Mouse (Mus musculus): Measurements from ENCODE around the gene Hmgb1. TPM values are rescaled to one million over a fixed set of nuclear protein-coding genes. Genes with fewer than 3 reads are reported as not detected.

Hmgb1 gene
- polyA plus RNA-seq, 1 experiment from 2014 or later: 690 TPM

DNA sequence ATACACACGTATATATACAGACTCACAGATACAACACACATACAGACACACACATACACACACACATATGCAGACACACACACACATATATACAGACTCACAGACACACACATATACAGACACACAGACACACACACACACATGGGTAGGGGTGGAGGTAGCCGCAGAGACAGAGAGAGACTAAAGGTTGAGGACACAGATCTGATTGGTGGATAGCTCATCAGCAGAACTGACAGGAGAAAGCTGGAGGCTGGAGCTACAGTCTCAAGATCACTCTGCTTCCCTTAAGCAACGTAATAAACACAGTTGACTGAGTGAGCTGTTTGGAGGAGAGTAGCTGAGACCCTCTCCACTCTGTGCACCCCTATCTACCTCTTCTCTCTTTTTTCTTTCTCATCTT lies 75.1 kb downstream of the Hmgb1 start:
- no peak overlapping the region for H3K9ac ChIP-seq
- H3K36me3 ChIP-seq: no peaks in the 10 kb centered on the region
- WGBS: 88% methylated on average over 3 of the region's 3 CpGs
- H3K4me1 ChIP-seq (replicated peaks): no peaks in the 10 kb centered on the region
- H3K4me3 ChIP-seq: no peak overlapping the region
- no peak for ATAC-seq (ENCODE audit: low FRiP score, low read depth)
- H3K4me2 ChIP-seq: no peak overlapping the region
- H3K27me3 ChIP-seq: no peaks in the 10 kb centered on the region
- H3K9me3 ChIP-seq: no peaks in the 10 kb centered on the region
- no peak overlapping the region for H3K27ac ChIP-seq (replicated peaks)

GRCm38 (mm10) chr5:149108178-149108577 lies 76.1 kb downstream of the Hmgb1 start:
- Histone ChIP-seq H3K4me2 (no peak overlapping the region), H3K27ac (replicated peaks) (no peak overlapping the region), H3K4me3 (no peak overlapping the region), H3K36me3 (no peaks in the 10 kb centered on the region), H3K9ac (no peak overlapping the region), H3K27me3 (no peaks in the 10 kb centered on the region), H3K9me3 (no peaks in the 10 kb centered on the region), H3K4me1 (replicated peaks) (no peaks in the 10 kb centered on the region)
- ATAC-seq (ENCODE audit: low FRiP score, low read depth): no peak
- WGBS: 81% methylated on average over 15 of the region's 15 CpGs

- no peak overlapping the region for H3K4me3 ChIP-seq
- ATAC-seq (ENCODE audit: low FRiP score, low read depth): no peak
- WGBS: 64% methylated on average over 3 of the region's 3 CpGs
- H3K9me3 ChIP-seq: no peaks in the 10 kb centered on the region
- no peak overlapping the region for H3K27ac ChIP-seq (replicated peaks)
- no peaks in the 10 kb centered on the region for H3K36me3 ChIP-seq
- no peak overlapping the region for H3K9ac ChIP-seq
- no peaks in the 10 kb centered on the region for H3K27me3 ChIP-seq
- no peak overlapping the region for H3K4me2 ChIP-seq
- no peaks in the 10 kb centered on the region for H3K4me1 ChIP-seq (replicated peaks)
Measured at GRCm38 (mm10) chr5:149107566-149107965, 76.7 kb downstream of the Hmgb1 start.

DNA sequence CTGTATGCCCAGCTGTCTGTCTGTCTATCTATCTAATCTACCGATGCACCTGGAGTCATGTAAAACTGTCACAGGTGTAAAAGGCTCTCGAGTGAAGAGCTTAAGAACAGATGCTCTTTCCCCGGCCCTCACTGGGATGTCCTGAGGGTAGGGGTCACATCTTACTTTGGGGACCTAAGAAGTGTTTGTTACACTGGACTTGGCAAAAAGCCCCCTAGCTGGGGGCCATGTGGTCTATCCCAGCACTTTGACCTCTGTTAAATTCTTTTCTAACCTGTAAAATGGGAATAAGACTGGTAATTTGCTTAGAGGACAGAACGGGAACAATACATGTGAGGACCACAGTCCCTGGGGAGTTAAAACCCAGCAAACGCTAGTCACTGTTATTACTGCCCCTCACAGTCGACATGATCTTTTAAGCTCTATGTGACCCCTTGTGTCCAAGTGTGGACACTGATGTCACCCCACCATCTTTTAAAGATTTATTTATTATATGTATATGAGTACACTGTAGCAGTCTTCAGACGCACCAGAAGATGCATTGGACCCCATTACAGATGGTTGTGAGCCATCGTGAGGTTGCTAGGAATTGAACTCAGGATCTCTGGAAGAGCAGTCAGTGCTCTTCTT lies 80.1 kb downstream of the Hmgb1 start:
- no peaks in the 10 kb centered on the region for H3K9me3 ChIP-seq
- WGBS: 87% methylated on average over 8 of the region's 8 CpGs
- no peak for ATAC-seq (ENCODE audit: low FRiP score, low read depth)
- H3K4me1 ChIP-seq (replicated peaks): no peaks in the 10 kb centered on the region
- H3K4me2 ChIP-seq: no peak overlapping the region
- H3K9ac ChIP-seq: no peak overlapping the region
- no peak overlapping the region for H3K4me3 ChIP-seq
- no peaks in the 10 kb centered on the region for H3K27me3 ChIP-seq
- no peaks in the 10 kb centered on the region for H3K36me3 ChIP-seq
- no peak overlapping the region for H3K27ac ChIP-seq (replicated peaks)

DNA sequence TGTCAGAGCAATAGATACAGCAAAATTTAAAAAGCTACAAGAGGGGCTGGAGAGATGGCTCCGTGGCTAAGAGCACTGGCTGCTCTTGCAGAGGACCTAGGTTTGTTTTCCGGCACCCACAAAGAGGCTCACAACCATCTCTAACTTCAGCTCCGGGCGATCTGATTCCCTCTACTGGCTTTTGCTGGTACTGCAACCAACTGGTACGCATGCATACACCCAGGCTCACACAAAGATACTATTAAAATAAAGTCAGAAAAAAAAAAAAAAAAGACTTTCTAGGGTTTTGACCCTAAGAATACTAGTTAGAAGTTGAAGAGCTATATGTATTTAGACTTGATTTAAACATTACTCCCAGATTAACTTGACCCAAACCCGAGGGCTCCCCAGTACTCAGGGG lies 82.4 kb downstream of the Hmgb1 start:
- Histone ChIP-seq H3K4me2 (no peak overlapping the region), H3K27me3 (no peaks in the 10 kb centered on the region), H3K9me3 (no peaks in the 10 kb centered on the region), H3K4me3 (no peak overlapping the region), H3K4me1 (replicated peaks) (no peaks in the 10 kb centered on the region), H3K36me3 (no peaks in the 10 kb centered on the region), H3K9ac (no peak overlapping the region), H3K27ac (replicated peaks) (no peak overlapping the region)
- no peak for ATAC-seq (ENCODE audit: low FRiP score, low read depth)
- WGBS: 84% methylated on average over 6 of the region's 6 CpGs

GRCm38 (mm10) chr5:149100091-149100490 lies 84.2 kb downstream of the Hmgb1 start:
- Histone ChIP-seq H3K27ac (replicated peaks) (no peak overlapping the region), H3K36me3 (no peaks in the 10 kb centered on the region), H3K4me3 (no peak overlapping the region), H3K27me3 (no peaks in the 10 kb centered on the region), H3K4me1 (replicated peaks) (no peaks in the 10 kb centered on the region), H3K4me2 (no peak overlapping the region), H3K9me3 (no peaks in the 10 kb centered on the region), H3K9ac (no peak overlapping the region)
- no peak for ATAC-seq (ENCODE audit: low FRiP score, low read depth)
- 80% methylated on average over 3 of the region's 3 CpGs for WGBS

- H3K9me3 ChIP-seq: no peaks in the 10 kb centered on the region
- 98% methylated on average over 1 of the region's 1 CpGs for WGBS
- H3K36me3 ChIP-seq: no peaks in the 10 kb centered on the region
- ATAC-seq (ENCODE audit: low FRiP score, low read depth): no peak
- H3K4me1 ChIP-seq (replicated peaks): no peaks in the 10 kb centered on the region
- no peaks in the 10 kb centered on the region for H3K27me3 ChIP-seq
- no peak overlapping the region for H3K27ac ChIP-seq (replicated peaks)
- no peak overlapping the region for H3K4me3 ChIP-seq
- H3K9ac ChIP-seq: no peak overlapping the region
- no peak overlapping the region for H3K4me2 ChIP-seq
Measured at GRCm38 (mm10) chr5:149099009-149099408, 85.3 kb downstream of the Hmgb1 start.

GRCm38 (mm10) chr5:149097841-149098240 lies 86.4 kb downstream of the Hmgb1 start:
- Histone ChIP-seq H3K4me1 (replicated peaks) (no peaks in the 10 kb centered on the region), H3K27ac (replicated peaks) (no peak overlapping the region), H3K9ac (no peak overlapping the region), H3K4me2 (no peak overlapping the region), H3K9me3 (no peaks in the 10 kb centered on the region), H3K36me3 (no peaks in the 10 kb centered on the region), H3K27me3 (no peaks in the 10 kb centered on the region), H3K4me3 (no peak overlapping the region)
- ATAC-seq (ENCODE audit: low FRiP score, low read depth): no peak
- WGBS: 88% methylated on average over 5 of the region's 5 CpGs

DNA sequence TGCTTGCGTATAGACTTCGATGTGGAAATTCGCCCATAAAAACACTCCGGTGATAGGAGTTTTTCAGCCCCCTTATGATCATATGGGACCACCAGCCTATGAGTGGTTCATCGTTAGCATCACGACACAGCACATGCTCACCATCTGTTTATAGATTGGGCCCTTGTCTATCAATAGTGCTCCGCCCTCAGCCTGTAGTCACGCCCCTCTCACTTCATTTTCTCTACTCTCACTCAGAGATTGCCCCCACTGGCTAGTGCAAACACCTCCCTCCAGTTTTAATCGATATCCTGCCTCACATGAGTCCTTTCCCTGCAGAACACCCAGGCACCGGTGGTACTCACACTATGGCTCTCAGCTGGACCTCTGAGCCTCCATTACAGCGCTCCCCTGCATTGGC lies 88.0 kb downstream of the Hmgb1 start:
- Histone ChIP-seq H3K4me3 (no peak overlapping the region), H3K4me1 (replicated peaks) (no peaks in the 10 kb centered on the region), H3K4me2 (no peak overlapping the region), H3K27ac (replicated peaks) (no peak overlapping the region), H3K27me3 (no peaks in the 10 kb centered on the region), H3K36me3 (no peaks in the 10 kb centered on the region), H3K9me3 (no peaks in the 10 kb centered on the region), H3K9ac (no peak overlapping the region)
- no peak for ATAC-seq (ENCODE audit: low FRiP score, low read depth)
- WGBS: 82% methylated on average over 11 of the region's 11 CpGs

- no peak for ATAC-seq (ENCODE audit: low FRiP score, low read depth)
- Histone ChIP-seq H3K9ac (no peak overlapping the region), H3K36me3 (no peaks in the 10 kb centered on the region), H3K4me3 (no peak overlapping the region), H3K4me2 (no peak overlapping the region), H3K9me3 (no peaks in the 10 kb centered on the region), H3K27me3 (no peaks in the 10 kb centered on the region), H3K27ac (replicated peaks) (no peak overlapping the region), H3K4me1 (replicated peaks) (no peaks in the 10 kb centered on the region)
- WGBS: 88% methylated on average over 5 of the region's 5 CpGs
Measured at GRCm38 (mm10) chr5:149092926-149093325, 91.4 kb downstream of the Hmgb1 start.

DNA sequence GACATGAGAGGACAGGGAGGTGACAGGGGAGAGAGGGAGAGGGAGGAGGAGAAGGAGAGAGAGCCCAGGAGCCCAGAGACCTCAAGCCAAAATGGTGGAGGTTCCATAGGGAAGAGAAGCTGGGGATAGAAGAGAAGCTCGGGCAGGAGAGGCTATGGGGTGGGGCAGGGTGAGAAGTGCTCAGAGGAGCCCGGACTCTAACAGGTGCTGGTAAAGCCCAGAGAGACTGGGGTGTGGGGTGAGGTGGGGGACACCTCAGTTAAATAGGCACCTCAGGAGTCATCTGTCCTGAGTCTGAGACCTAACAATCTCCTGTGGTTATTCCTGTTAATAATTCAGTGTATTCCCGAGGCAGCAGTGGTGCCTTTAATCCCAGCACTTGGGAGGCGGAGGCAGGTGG lies 91.8 kb downstream of the Hmgb1 start:
- no peak for ATAC-seq (ENCODE audit: low FRiP score, low read depth)
- Histone ChIP-seq H3K4me2 (no peak overlapping the region), H3K4me1 (replicated peaks) (no peaks in the 10 kb centered on the region), H3K27ac (replicated peaks) (no peak overlapping the region), H3K9me3 (no peaks in the 10 kb centered on the region), H3K4me3 (no peak overlapping the region), H3K9ac (no peak overlapping the region), H3K27me3 (no peaks in the 10 kb centered on the region), H3K36me3 (no peaks in the 10 kb centered on the region)
- WGBS: 80% methylated on average over 4 of the region's 4 CpGs

DNA sequence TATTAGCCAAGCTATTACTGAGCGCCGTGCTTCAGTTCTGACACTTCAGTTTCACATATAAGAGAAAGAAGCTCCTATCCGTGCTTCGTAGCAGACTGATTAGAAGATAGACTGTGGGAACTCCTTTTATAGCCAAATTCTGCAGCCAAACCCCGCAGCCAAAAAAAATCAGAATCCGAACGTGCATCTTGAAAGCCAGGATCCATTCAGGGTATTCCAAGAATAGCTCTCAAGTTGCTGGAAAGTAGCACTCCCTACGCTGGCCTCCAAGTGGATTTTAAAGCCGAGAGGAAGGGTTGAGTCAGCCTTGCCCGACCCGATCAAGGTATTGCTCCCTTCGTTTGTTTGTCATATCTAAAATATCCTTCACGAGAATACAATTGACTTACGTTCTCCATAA lies 93.0 kb downstream of the Hmgb1 start:
- no peak for ATAC-seq (ENCODE audit: low FRiP score, low read depth)
- H3K27me3 ChIP-seq: no peaks in the 10 kb centered on the region
- no peaks in the 10 kb centered on the region for H3K9me3 ChIP-seq
- H3K9ac ChIP-seq: no peak overlapping the region
- no peak overlapping the region for H3K4me3 ChIP-seq
- no peak overlapping the region for H3K4me2 ChIP-seq
- H3K27ac ChIP-seq (replicated peaks): no peak overlapping the region
- no peaks in the 10 kb centered on the region for H3K4me1 ChIP-seq (replicated peaks)
- WGBS: 91% methylated on average over 14 of the region's 14 CpGs
- H3K36me3 ChIP-seq: no peaks in the 10 kb centered on the region

DNA sequence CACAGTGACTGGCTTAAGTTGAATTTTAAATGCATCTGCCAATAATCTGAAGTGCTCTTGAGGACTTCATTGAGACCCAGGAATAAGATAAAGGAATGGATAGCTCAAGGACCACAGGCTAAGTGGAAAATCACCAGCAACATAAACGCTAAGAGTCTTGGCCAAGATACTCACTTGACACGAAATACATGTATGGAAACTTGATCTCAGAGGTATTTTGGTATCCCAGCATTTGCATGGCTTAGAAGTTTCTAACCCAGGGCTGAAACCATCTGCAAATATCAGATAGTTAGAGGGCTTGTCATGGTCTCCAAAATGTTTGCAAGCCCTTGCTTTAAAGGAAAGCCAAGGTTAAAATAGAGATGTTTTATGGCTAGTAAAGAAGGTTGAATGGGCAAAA lies 94.4 kb downstream of the Hmgb1 start:
- H3K9me3 ChIP-seq: no peaks in the 10 kb centered on the region
- no peak overlapping the region for H3K4me3 ChIP-seq
- H3K27me3 ChIP-seq: no peaks in the 10 kb centered on the region
- no peaks in the 10 kb centered on the region for H3K4me1 ChIP-seq (replicated peaks)
- H3K9ac ChIP-seq: no peak overlapping the region
- no peak for ATAC-seq (ENCODE audit: low FRiP score, low read depth)
- H3K36me3 ChIP-seq: no peaks in the 10 kb centered on the region
- no peak overlapping the region for H3K27ac ChIP-seq (replicated peaks)
- WGBS: 89% methylated on average over 2 of the region's 2 CpGs
- H3K4me2 ChIP-seq: no peak overlapping the region

Measured in hindbrain, embryonic 15.5 days (tissue).